Mouse (Mus musculus) gastrocnemius, adult 2 months (tissue): ENCODE results near the gene Mier1. TPM values are rescaled to one million over a fixed set of nuclear protein-coding genes. Genes with fewer than 3 reads are reported as not detected.
A peak's percentile ranks its signal among the peaks of the same experiment; 100 is the strongest.

Experiments used
- DNase-seq: peaks from one replicate; pipeline ENCODE4 v3.0.0; 2022
- H3K27ac ChIP-seq: fragments of 200-600 bp; 2 replicates; pipeline ENCODE4 v1.8.1; 2022; ENCODE audit warnings: mild to moderate bottlenecking
- H3K4me3 ChIP-seq: fragments of 200-600 bp; 2 replicates; pipeline ENCODE4 v1.8.1; 2022; ENCODE audit warnings: mild to moderate bottlenecking, moderate library complexity
- CTCF ChIP-seq: fragments of 200-600 bp; IDR thresholded peaks from 2 replicates; pipeline ENCODE4 v1.8.1; 2022; ENCODE audit warnings: antibody characterized with exemption, mild to moderate bottlenecking, moderate library complexity
- intact Hi-C: fragments of 180-260 bp; cut with DNase I; formaldehyde crosslinking; loops from one replicate; pipeline ENCODE4 v1.15.1; 2025
- total RNA-seq, 2 experiments: library from RNA; stranded (reverse); gene quantifications; 2 replicates each; pipeline ENCODE4 v1.2.3; 2021

Mier1 gene
- total RNA-seq, 2 experiments from 2014 or later = 20.0 to 21.4 TPM

- intact Hi-C loops = loop anchor here (2.0 to 10.0 kb wide), 3 partner anchors 98 to 130 kb away; partner anchors contain the start of gene Oma1
- peak overlapping the region; percentile 97 for H3K27ac ChIP-seq
- H3K4me3 ChIP-seq = peak overlapping the region; percentile 77
- DNase-seq = peak; percentile 83
- no peak for TF ChIP-seq CTCF
Measured at GRCm38 (mm10) chr4:103214498-103214924, 100.3 kb downstream of the Mier1 start.

Other genes starting within 250 kb of the Mier1 start
- gene Tctex1d1, start 135.8 kb upstream of the Mier1 start, total RNA-seq = not detected
- gene Insl5, start 87.5 kb upstream of the Mier1 start, total RNA-seq = not detected
- under 1 TPM; 0.36 to 0.56 TPM for gene Wdr78, start 165 bp downstream of the Mier1 start, total RNA-seq
- 1 to 10 TPM; 4.6 to 6.3 TPM for gene Slc35d1, start 100.8 kb downstream of the Mier1 start, total RNA-seq
- not detected for gene 4921539E11Rik, start 176.5 kb downstream of the Mier1 start, total RNA-seq
- 10 to 100 TPM; 20.7 to 29.1 TPM for gene Oma1, start 199.4 kb downstream of the Mier1 start, total RNA-seq